Mouse (Mus musculus): ENCODE results near the gene Mfng. TPM values are rescaled to one million over a fixed set of nuclear protein-coding genes. Genes with fewer than 3 reads are reported as not detected.

The Mfng gene
- polyA plus RNA-seq, 2 experiments, result 2.9 to 3.4 TPM

DNA sequence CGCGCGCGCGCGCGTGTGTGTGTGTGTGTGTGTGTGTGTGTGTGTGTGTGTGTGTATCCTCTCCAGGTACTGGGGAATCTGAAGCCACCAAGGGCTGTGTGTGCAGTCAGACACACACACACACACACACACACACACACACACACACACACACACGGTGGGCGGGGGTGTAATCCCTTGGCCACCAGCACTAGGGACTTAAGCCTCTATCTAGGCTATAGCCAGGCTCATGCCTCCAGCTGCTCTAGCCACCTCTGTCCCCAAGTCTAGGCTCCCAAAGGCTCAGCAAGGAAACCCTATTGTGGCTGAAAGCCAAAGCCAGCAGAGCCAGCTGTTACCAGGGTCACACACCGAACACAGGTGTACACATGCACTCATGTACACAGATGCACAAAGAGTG, 30.4 kb downstream of the Mfng start:
- DNase-seq (ENCODE audit: low read depth in 3 of 3, low spot score in 3 of 3) (no peak), ATAC-seq (ENCODE audit: insufficient read depth) (no peak)
- Histone ChIP-seq H3K36me3 (replicated peaks; ENCODE audit: control insufficient read depth, insufficient read depth, low read depth) (no peaks in the 10 kb centered on the region), H3K27me3 (ENCODE audit: control insufficient read depth, insufficient read depth, low read length) (no peaks in the 10 kb centered on the region), H3K4me3 (ENCODE audit: insufficient read depth in 1 of 2, low read depth in 2 of 2, low read length in 2 of 2) (no peak overlapping the region), H3K4me1 (replicated peaks; ENCODE audit: control insufficient read depth in 2 of 2, insufficient read depth in 2 of 2, low read length in 1 of 2) (no peaks in the 10 kb centered on the region), H3K9ac (replicated peaks) (no peak overlapping the region), H3K4me2 (ENCODE audit: low read depth) (no peak overlapping the region), H3K9me3 (ENCODE audit: control insufficient read depth, low read length) (no peaks in the 10 kb centered on the region), H3K27ac (no peak overlapping the region)
- 85% methylated on average over 2 of the region's 10 CpGs for WGBS (ENCODE audit: insufficient replicate concordance)
- TF ChIP-seq CTCF (IDR thresholded peaks at IDR 0.05; ENCODE audit: low read depth), result no peak
- TF ChIP-seq EP300 (IDR thresholded peaks at IDR 0.05; ENCODE audit: low read depth), result no peak

DNA sequence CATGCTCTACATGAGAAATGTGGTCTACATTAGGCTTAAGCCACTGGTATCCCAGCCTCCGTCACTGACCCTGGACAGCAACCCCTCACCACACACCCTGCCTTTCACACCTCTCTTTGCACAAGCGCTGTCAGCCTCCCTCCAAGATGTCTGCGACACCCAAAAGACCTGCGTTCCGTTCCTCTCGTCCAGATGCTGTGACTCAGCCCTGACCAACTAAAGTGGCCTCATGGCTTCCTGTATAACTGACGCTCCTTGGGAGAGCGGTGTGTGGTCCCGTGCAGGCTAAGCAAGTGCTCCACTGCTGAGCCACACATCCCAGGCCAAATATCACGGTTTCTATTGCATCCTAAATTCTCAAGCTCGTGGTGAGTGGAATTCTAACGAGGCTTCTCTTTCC, 32.6 kb downstream of the Mfng start:
- no peak overlapping the region for H3K27ac ChIP-seq
- WGBS (ENCODE audit: insufficient replicate concordance), result 21% methylated on average over 12 of the region's 12 CpGs
- H3K9ac ChIP-seq (replicated peaks), result no peak overlapping the region
- no peak for ATAC-seq (ENCODE audit: insufficient read depth)
- H3K27me3 ChIP-seq (ENCODE audit: control insufficient read depth, insufficient read depth, low read length), result no peaks in the 10 kb centered on the region
- no peaks in the 10 kb centered on the region for H3K4me1 ChIP-seq (replicated peaks; ENCODE audit: control insufficient read depth in 2 of 2, insufficient read depth in 2 of 2, low read length in 1 of 2)
- H3K4me2 ChIP-seq (ENCODE audit: low read depth), result no peak overlapping the region
- H3K4me3 ChIP-seq (ENCODE audit: insufficient read depth in 1 of 2, low read depth in 2 of 2, low read length in 2 of 2), result no peak overlapping the region
- H3K36me3 ChIP-seq (replicated peaks; ENCODE audit: control insufficient read depth, insufficient read depth, low read depth), result no peaks in the 10 kb centered on the region
- DNase-seq (ENCODE audit: low read depth in 3 of 3, low spot score in 3 of 3), result no peak
- H3K9me3 ChIP-seq (ENCODE audit: control insufficient read depth, low read length), result no peaks in the 10 kb centered on the region
- TF ChIP-seq EP300 (IDR thresholded peaks at IDR 0.05; ENCODE audit: low read depth), result no peak
- TF ChIP-seq CTCF (IDR thresholded peaks at IDR 0.05; ENCODE audit: low read depth), result no peak

DNA sequence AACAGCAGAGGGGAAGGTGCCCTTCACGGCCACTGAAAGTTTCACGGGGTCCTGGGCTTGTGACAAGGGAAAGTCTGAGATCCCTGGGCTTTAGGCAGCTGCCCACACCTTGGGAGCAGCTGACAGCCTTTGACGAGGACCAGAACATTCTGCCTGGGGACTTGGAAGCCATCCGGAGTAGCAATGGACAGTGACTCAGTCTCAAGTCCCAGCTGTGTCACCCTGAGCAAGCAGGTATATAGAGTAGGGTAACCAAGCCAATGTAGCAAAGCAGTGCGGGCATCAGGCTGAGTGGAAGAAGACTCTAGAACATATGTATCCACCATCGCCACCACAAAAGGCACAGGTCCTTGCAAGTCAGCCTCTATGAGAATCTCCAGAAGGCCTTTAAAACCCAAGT, 36.1 kb downstream of the Mfng start:
- H3K4me1 ChIP-seq (replicated peaks; ENCODE audit: control insufficient read depth in 2 of 2, insufficient read depth in 2 of 2, low read length in 1 of 2), result no peaks in the 10 kb centered on the region
- H3K4me2 ChIP-seq (ENCODE audit: low read depth), result no peak overlapping the region
- no peak overlapping the region for H3K4me3 ChIP-seq (ENCODE audit: insufficient read depth in 1 of 2, low read depth in 2 of 2, low read length in 2 of 2)
- DNase-seq (ENCODE audit: low read depth in 3 of 3, low spot score in 3 of 3) (no peak), ATAC-seq (ENCODE audit: insufficient read depth) (no peak)
- no peaks in the 10 kb centered on the region for H3K36me3 ChIP-seq (replicated peaks; ENCODE audit: control insufficient read depth, insufficient read depth, low read depth)
- no peak overlapping the region for H3K9ac ChIP-seq (replicated peaks)
- TF ChIP-seq EP300 (IDR thresholded peaks at IDR 0.05; ENCODE audit: low read depth), result no peak
- no peak for TF ChIP-seq CTCF (IDR thresholded peaks at IDR 0.05; ENCODE audit: low read depth)
- no peak overlapping the region for H3K27ac ChIP-seq
- no peaks in the 10 kb centered on the region for H3K27me3 ChIP-seq (ENCODE audit: control insufficient read depth, insufficient read depth, low read length)
- H3K9me3 ChIP-seq (ENCODE audit: control insufficient read depth, low read length), result no peaks in the 10 kb centered on the region
- 40% methylated on average over 6 of the region's 6 CpGs for WGBS (ENCODE audit: insufficient replicate concordance)

DNA sequence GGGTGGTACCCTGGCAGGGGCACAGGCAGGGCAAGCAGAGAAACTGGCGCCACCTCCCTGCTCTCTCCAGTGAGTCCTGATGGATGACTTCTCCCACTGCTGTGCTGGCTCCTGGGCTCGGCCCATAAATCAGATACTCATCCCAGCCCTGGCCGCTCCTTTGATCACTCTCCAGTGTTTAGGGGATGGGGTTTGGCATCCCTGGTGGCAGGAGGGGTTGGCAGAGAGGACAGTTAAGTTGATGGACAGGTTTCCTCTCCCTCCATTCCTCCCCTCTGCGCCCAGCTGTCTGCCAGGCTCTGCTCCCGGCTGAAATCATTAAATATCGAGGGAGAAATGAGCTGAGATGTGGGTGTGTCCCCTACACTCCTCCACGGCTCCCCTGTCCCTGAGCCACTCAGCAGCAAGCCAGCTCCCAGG, 36.6 kb downstream of the Mfng start:
- Histone ChIP-seq H3K9ac (replicated peaks) (no peak overlapping the region), H3K4me2 (ENCODE audit: low read depth) (no peak overlapping the region), H3K36me3 (replicated peaks; ENCODE audit: control insufficient read depth, insufficient read depth, low read depth) (no peaks in the 10 kb centered on the region), H3K9me3 (ENCODE audit: control insufficient read depth, low read length) (no peaks in the 10 kb centered on the region), H3K27me3 (ENCODE audit: control insufficient read depth, insufficient read depth, low read length) (no peaks in the 10 kb centered on the region), H3K4me1 (replicated peaks; ENCODE audit: control insufficient read depth in 2 of 2, insufficient read depth in 2 of 2, low read length in 1 of 2) (no peaks in the 10 kb centered on the region), H3K4me3 (ENCODE audit: insufficient read depth in 1 of 2, low read depth in 2 of 2, low read length in 2 of 2) (no peak overlapping the region), H3K27ac (no peak overlapping the region)
- TF ChIP-seq EP300 (IDR thresholded peaks at IDR 0.05; ENCODE audit: low read depth) (no peak), CTCF (IDR thresholded peaks at IDR 0.05; ENCODE audit: low read depth) (no peak)
- no peak for ATAC-seq (ENCODE audit: insufficient read depth)
- DNase-seq (ENCODE audit: low read depth in 3 of 3, low spot score in 3 of 3), result no peak
- WGBS (ENCODE audit: insufficient replicate concordance), result 18% methylated on average over 7 of the region's 7 CpGs

DNA sequence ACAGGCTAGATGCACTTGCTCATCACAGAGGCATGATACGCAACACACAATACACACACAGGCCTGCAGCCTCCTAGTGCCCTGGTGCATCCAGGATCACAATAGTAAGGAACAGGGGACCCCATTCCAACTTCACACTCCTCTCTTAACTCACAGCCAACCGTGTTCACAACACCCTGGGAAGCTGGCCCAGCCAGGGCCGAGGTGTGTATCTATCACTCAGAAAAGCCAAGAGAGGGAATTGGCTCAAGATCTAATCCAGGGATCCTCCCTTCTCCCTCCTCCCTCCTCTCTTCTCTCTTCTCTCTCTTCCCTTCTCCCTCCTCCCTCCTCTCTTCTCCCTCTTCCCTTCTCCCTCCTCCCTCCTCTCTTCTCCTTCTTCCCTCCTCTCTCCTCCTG, 37.1 kb downstream of the Mfng start:
- Histone ChIP-seq H3K27ac (no peak overlapping the region), H3K36me3 (replicated peaks; ENCODE audit: control insufficient read depth, insufficient read depth, low read depth) (no peaks in the 10 kb centered on the region), H3K9me3 (ENCODE audit: control insufficient read depth, low read length) (no peaks in the 10 kb centered on the region), H3K27me3 (ENCODE audit: control insufficient read depth, insufficient read depth, low read length) (no peaks in the 10 kb centered on the region), H3K4me2 (ENCODE audit: low read depth) (no peak overlapping the region), H3K4me3 (ENCODE audit: insufficient read depth in 1 of 2, low read depth in 2 of 2, low read length in 2 of 2) (no peak overlapping the region), H3K9ac (replicated peaks) (no peak overlapping the region), H3K4me1 (replicated peaks; ENCODE audit: control insufficient read depth in 2 of 2, insufficient read depth in 2 of 2, low read length in 1 of 2) (no peaks in the 10 kb centered on the region)
- TF ChIP-seq EP300 (IDR thresholded peaks at IDR 0.05; ENCODE audit: low read depth) (no peak), CTCF (IDR thresholded peaks at IDR 0.05; ENCODE audit: low read depth) (no peak)
- 43% methylated on average over 3 of the region's 3 CpGs for WGBS (ENCODE audit: insufficient replicate concordance)
- no peak for DNase-seq (ENCODE audit: low read depth in 3 of 3, low spot score in 3 of 3)
- no peak for ATAC-seq (ENCODE audit: insufficient read depth)

All from liver, embryonic 14.5 days (tissue).